Mouse (Mus musculus) T-cell, adult 2 months (primary cell): ENCODE data around the gene Pgm2l1.

Source experiments
- DNase-seq: peaks from one replicate; pipeline ENCODE4 v3.0.0; 2022; ENCODE audit warnings: low spot score

Gene Pgm2l1

GRCm38 (mm10) chr7:100296699-100297098 lies 69.5 kb downstream of the Pgm2l1 start:
- no peak for DNase-seq

GRCm38 (mm10) chr7:100298861-100299510 lies 71.8 kb downstream of the Pgm2l1 start:
- no peak for DNase-seq

GRCm38 (mm10) chr7:100301390-100301789 lies 74.2 kb downstream of the Pgm2l1 start:
- DNase-seq: no peak

GRCm38 (mm10) chr7:100302316-100302715 lies 75.1 kb downstream of the Pgm2l1 start:
- no peak for DNase-seq

- DNase-seq: no peak
Measured at GRCm38 (mm10) chr7:100305894-100306293, 78.7 kb downstream of the Pgm2l1 start.

- no peak for DNase-seq
Measured at GRCm38 (mm10) chr7:100307872-100308653, 80.9 kb downstream of the Pgm2l1 start.

- DNase-seq: no peak
Measured at GRCm38 (mm10) chr7:100309216-100309615, 82.0 kb downstream of the Pgm2l1 start.

GRCm38 (mm10) chr7:100309679-100310078 lies 82.5 kb downstream of the Pgm2l1 start:
- DNase-seq: no peak

GRCm38 (mm10) chr7:100310290-100310689 lies 83.1 kb downstream of the Pgm2l1 start:
- DNase-seq: peak; percentile 8

GRCm38 (mm10) chr7:100312716-100313115 lies 85.5 kb downstream of the Pgm2l1 start:
- DNase-seq: no peak

- DNase-seq: no peak
Measured at GRCm38 (mm10) chr7:100316924-100317323, 89.7 kb downstream of the Pgm2l1 start.

GRCm38 (mm10) chr7:100317534-100317933 lies 90.3 kb downstream of the Pgm2l1 start:
- DNase-seq: no peak

- DNase-seq: no peak
Measured at GRCm38 (mm10) chr7:100323721-100324120, 96.5 kb downstream of the Pgm2l1 start.

GRCm38 (mm10) chr7:100325482-100325881 lies 98.3 kb downstream of the Pgm2l1 start:
- peak; percentile 8 for DNase-seq

- no peak for DNase-seq
Measured at GRCm38 (mm10) chr7:100327514-100327913, 100.3 kb downstream of the Pgm2l1 start.
